Mouse (Mus musculus): Measurements from ENCODE around the gene Gnas.
A peak's percentile ranks its signal among the peaks of the same experiment; 100 is the strongest.
"Not testable (repeated sequence)": the region's sequence is repeated elsewhere in the genome, so short reads cannot be mapped to it uniquely, and the experiment has no call there.

The Gnas gene

DNA sequence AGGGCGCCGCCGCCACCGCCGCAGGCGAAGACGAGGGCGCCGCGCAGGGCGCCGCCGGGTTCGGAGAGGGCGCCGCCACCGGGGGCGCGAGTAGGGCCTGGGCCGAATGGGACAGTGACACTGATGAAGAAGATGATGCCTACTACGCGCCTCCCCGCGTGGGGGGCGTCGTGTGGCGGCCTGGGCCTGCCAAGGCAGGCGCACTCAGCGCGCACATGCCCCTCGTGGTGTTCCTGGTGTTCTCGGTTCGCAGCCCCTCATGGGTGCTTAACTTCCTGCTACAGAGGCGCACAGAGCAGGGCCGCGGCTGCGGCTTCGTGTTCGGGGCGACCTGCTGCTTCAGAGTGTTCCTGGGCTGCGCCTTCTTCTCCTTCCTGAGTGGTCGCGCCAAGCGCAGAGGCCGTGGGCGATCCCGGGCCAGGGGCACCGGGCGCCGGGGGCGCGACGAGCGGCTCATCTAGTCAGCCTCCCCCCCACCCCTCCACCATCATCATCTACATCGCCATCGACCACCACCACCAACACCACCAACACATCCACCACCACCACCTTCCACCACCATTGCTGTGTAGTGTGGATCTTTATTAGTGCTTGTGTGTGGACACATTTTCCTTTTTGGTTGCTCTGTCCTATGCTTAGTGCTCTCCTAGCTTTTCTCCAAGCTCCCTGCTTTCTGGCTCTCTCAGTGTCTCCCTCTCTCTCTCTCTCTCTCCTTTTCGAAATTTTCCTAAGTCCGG lies 45.0 kb downstream of the Gnas start:
- peak; percentile 22 for DNase-seq

DNA sequence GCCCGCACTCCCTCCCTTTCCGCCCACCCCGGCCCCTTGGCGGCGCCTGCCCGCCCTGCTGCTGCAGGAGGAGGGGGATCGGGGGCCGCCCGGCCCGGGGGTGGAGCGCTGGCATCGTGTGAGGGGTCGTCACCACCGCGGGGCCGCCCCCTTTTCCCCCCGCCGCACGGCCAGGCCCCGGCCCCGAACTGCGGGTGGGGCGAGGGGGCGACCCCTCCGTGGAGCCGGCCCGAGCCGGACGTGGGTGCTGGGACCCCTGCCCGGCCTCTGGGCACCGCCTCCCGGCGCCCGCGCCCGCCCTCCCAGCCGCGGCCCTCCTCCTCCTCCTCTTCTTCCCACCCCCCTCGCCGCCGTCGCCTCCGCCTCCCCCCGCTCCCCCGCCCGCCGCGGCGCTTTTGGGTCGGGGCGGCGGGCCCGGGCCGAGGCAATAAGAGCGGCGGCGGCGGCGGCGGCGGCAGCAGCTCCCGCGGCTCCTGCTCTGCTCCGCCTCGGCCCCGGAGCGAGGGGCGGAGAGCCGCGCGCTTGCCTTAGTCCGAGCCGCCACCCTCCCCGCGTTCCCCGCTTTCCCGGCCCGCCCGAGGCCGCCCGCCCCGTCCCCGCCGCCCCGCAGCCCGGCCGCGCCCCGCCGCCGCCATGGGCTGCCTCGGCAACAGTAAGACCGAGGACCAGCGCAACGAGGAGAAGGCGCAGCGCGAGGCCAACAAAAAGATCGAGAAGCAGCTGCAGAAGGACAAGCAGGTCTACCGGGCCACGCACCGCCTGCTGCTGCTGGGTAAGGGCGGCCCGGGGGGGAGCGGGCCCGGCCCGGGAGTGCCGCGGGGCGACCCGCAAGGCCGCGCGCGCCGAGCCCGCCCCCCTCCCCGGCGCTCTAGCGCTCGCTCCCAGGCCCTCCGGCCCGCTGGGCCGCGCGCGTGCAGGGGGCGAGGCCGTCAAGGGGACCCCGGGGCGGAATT lies 45.8 kb downstream of the Gnas start:
- peak; percentile 82 for DNase-seq

DNA sequence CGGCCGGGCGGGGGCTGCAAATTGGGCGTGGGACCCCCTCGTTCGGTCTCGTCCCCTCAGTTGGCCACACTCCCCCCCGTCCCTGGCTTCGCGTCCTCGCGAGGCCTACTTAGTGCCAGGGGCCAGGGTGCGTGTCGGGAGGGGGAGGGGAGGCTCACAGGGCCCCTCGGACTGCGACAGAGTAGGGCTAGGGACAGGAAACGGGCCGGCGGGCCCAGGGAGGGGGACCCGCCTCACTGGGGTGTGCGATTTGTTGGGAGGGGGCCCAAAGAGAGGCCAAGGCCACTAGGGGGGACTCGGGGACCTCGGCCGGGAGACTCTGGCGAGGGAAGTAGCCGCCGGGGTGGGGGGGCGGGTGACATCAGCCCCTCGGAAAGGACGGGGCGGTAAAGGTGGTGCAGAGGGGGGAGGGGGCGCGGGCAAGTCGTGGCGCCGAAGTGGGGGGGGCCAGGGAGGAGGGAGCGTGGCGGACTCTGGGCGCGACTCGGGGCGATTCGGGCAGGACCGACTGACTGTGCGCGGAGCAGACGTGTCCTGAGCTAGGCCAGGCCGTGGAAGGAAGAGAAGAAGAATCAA lies 46.6 kb downstream of the Gnas start:
- DNase-seq = peak; percentile 80

DNA sequence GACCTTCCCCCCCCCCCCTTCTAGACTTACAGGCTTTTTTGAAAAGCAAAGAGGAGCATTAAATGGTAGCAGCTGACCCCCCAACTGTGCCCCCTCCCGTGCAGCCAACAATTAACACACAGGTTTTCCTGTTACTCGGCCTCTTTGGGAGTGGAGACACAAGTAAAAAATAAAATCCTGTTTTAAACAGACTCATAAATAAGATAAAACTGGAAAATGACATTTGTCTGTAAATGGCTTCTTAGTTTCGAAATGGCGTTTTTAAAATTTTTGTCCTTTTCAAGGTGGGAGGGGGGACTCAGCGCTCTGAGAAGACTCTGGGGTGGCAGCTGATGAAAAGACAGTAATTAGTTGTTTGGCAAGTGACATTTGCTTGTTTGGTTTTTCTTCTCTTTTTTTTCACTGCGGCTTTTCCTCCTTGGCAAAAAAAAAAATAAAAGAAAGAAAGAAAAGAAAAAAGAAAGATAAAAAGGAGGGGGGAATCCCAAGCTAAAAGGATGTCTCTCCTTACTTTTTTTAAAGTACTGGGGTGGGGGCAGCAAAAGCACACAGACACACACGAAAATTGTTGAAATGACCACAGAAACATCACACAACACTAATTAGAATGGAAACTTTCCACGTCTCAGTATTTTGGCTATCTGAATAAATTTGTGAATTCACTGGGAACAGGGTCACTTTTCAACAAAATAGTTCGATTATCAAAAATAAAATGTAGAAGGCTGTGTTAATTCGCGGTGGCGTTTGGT lies 47.3 kb downstream of the Gnas start:
- no peak for DNase-seq

DNA sequence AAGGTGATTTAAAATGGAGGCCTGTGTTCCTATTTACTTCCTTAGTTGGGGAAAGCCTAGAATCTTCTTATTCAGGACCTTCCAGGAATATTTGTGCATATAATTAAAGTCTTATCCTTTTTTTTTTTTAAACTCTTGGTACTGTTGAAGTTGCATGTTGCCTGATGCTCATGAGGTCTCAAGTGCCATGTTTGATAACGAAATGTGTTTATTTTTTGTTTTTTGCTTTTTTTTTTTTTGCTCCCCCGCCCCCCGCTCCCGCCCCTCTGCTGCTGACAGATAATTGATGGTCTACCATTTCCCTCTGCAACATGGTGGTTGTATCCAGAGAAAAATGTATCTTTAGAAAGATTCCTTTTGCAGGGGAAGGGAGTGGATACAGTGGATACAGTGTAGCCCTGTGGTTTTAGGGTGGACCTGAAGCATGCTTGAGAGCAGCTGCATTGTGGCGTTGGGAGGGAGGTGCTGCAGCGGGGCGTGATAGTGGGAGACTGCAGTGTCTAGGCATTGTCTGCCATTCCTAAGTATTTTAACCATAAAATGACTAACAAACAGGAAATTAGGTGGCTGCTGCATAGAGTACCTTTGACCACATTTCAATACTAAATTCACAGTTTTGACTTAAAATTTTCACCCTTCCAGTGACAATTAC lies 49.2 kb downstream of the Gnas start:
- no peak for DNase-seq

DNA sequence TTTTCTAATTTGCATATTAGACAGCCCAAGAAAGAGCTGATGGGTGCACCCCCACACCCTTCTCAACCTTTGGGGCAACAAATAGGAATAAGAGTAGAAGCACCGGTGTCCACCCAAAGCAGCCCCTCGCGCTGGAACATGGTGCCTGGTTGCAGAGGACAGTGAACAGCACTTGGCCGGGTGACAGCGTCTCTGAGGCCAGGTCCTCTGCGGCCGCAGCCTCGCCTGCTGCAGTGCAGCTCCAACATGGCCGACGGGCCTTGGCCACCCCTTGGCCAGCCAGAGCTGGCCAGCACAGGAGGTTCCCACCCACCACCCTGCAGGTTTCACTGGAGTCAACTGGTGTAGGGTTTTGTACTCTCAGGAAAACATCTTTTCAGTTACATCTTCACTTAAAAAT lies 50.3 kb downstream of the Gnas start:
- no peak for DNase-seq

DNA sequence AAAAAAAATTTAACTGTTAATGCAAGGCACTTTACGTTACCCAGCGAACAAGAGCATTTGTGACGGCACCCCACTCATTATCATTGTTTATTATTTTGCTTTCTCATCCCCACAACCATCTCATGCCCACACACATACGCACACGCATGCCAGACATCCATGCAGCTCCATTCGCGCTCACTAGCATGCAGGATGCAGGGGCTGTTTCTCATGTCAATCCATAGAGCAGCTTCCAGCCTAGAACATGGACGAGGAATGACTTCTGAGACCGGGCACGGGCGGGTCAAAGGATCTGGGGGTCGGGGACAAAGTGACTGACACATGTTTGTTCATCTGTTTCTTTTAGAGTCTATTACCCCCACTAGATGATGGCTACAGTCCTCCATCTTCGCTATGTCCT lies 53.2 kb downstream of the Gnas start:
- DNase-seq = no peak

DNA sequence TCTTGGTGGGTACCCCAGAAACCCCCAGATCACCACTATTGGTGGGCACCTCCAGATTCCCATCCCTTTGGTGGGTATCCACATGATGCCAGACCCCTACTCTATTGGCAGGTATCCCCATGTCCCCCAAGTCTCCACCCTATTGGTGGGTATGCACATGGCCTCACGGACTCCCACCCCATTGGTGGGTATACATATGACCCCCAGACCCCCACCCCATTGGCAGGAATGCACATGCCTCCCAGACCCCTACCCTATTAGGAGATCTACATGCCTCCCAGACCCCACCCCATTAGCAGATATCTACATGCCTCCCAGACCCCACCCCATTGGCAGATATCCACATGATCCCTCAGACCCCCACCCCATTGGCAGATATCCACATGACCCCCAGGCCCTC lies 55.6 kb downstream of the Gnas start:
- DNase-seq = no peak

DNA sequence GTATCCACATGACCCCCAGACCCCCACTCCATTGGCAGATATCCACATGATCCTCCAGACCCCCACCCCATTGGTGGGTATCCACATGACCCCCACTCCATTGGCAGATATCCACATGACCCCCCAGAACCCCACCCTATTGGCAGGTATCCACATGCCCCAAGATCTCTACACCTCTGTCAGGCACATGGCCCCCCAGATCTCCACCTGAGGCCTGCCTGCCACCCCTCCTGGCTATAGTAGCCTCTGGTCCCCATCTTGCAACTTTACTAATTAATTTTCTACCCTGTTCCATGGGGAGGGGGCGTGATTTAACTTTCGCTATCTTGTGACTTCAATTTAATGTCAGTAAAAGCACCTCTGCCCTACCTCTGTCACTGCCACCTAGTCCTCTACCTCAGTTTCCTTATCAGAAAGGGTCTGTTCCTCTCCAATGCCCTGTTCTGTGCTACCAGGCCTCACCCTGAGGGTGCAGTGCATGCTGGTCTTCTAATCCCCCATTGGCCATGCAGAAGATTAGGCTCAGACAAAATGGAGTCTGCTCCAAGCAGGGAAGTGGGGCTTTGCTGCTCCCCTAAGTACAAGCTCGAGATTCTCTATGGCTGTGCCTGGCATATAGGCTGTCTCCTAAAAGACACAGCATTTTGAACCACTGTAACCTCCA lies 56.2 kb downstream of the Gnas start:
- no peak for DNase-seq

DNA sequence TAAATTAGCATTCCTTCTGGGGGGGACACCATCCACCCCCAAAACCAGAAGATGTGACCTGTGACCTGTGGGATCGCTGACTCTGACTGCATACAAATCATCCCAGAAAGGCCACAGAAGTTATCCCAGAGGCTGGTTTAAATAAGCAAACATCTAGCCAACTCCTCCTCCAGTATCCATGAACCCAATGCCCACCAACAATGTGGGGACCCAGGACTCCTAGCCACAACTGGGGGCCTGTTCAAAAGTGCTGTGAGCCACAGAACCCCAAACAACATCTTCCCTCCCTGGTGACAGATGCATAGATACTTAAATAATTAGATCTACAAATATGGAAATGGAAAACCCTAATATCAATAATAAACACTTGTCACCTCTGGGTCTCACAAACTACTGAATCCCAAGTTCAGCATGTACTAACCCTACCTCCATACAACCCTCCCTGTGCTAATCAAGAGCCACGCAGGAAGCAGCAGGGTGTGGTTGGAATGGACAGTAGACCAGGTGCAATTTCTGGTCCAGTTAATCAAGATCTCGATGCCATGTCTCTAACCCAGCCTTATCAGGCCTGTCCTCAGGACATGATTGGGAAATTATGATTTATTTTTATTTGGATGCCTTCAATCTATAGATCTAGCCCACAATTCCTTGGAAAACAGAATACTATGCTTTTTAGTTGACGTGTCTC lies 56.9 kb downstream of the Gnas start:
- DNase-seq = no peak

DNA sequence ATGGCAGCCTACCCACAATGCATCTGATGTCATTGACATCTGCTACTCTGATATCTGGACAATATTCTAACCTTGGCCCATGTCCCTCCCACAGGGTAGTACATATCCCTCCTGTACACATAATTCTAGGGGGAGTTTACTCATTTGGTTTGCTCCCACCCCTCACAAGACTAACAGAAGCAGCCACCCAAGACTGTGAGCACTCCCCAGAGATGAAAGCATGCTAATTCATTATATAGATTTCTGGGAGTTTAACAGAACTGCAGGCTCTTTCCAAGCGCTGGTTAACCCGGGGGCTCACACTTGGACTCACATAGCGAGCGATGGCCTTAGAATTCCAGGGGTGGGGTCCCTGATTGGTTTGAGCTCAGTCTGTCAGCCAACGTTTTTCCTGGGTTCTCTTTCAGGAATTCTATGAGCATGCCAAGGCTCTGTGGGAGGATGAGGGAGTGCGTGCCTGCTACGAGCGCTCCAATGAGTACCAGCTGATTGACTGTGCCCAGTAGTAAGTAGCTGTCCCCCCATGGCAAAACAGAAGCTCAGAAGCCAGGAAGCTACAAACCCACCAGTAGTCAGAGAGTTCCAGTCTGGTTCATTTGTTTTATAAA lies 58.8 kb downstream of the Gnas start:
- no peak for DNase-seq

DNA sequence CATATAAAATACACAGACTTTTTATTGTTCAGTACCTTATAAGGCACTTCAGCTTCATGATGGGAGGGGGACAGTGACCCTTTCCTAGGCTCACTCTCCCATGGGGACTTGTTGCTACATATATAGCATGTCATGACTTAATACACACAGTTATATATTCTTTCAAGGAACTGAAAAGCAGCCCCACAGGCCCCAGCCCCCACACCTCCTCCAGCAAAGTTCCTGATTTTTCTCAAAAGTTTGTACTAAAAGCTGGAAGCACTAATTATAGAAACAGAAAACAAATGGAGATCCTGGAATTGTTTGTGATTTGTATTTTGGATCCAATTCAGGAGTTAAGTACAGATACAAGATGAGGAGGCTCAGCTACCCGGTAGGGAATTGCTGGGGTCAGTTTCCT lies 59.4 kb downstream of the Gnas start:
- DNase-seq = no peak

DNA sequence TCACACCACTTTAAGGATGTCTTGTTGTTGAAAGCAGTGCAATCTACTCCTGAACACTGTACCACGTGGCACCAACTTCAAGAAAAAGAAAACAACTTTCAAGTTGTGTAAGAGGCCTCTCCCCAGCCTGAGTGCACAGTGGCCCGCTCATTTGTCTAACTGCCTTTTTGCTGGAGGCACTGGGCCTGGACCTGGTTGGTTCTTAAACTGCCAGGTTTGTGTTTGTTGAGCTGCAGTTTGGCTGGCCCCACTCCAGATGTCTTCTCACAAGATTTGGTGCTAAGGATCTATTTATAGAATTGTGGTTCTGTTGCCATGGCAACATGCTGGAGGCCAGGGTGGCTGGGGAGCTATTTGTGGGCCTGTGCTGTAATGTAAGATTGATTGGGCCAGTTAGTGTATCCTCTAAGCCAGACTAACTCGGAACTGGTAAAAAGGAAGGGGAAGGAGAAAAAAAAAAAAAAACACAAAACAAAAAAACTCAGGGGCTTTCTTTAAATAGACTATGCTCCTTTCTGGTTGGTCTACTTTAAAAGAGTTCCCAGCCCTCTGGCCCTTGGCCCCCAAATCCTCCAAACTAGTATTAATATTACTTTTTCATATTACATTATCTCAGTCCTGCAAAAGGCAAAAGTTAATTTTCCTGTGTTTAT lies 60.0 kb downstream of the Gnas start:
- DNase-seq = peak; percentile 96

DNA sequence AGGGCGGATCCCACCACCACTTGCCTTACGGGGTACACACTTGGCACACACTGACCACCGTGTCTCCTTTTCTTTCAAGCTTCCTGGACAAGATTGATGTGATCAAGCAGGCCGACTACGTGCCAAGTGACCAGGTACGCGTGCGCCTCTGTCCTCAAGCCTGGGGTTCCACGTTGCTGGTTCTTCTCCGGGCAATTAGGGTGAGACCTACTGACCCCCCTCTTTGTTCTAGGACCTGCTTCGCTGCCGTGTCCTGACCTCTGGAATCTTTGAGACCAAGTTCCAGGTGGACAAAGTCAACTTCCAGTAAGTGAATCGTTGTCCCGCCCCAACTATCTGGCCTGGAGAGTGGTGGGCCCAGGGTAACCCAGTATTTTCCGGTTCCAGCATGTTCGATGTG lies 60.9 kb downstream of the Gnas start:
- no peak for DNase-seq

DNA sequence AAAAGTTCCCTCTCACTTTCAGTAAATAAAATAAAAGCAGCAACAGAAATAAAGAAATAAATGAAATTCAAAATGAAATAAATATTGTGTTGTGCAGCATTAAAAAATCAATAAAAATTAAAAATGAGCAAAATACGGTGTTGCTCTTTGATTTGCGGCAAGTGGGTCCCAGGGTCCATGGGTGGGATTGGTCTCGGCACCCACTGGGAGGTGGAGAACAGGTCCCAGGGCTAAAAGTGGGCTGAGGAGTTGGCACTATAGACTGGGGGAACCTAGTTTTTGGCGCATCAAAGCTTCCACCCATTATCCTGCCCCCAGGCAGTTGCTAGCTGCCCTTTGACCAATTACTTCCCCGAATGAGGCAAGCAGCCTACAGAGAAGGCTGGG lies 62.5 kb downstream of the Gnas start, which contains the start of gene Gm20721:
Gene Gm20721 (minus strand): TSS at position 101 of the 387 bp plus-strand sequence.
- DNase-seq = no peak

DNA sequence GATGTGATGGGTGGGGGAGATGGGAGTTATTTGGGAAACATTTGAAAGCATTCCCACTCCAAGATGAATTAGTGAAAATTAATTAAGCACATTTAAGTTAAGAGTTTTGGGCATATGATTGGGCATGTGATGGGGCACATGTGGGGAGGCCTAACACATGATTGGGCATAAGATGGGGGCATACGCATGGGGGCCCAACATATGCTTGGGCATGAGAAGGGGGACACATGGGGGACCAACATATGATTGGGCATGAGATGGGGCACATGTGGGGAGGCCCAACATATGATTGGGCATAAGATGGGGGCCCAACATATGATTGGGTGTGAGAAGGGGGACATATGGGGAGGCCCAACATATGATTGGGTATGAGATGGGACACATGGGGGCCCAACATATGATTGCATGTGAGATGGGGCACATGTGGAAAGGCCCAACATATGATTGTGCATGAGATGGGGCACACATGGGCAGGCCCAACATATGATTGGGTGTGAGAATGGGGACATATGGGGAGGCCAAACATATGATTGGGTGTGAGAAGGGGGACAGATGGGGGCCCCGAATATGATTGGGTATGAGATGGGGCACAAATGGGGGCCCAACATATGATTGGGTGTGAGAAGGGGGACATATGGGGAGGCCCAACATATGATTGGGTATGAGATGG lies 63.0 kb downstream of the Gnas start:
- DNase-seq = not testable (repeated sequence)

DNA sequence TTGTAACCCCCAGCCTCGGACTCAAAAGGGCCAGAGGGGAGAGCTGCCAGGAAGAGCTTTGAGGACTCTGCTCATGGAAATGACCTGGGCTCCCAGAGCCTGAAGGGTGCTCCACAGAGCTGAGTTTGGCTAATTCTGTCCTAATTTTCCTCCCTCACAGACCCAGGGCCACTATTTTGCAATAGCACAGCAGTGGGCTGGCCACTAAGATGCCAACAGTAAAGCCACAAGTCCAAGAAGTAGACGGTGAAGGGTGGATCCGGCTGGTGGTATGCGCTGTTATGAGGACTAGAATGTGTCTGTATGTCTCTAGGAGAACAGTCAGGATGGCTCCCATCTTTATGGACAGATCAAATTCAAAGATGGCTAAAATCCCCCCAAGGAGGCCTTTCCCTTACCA lies 74.4 kb downstream of the Gnas start:
- DNase-seq = no peak

DNA sequence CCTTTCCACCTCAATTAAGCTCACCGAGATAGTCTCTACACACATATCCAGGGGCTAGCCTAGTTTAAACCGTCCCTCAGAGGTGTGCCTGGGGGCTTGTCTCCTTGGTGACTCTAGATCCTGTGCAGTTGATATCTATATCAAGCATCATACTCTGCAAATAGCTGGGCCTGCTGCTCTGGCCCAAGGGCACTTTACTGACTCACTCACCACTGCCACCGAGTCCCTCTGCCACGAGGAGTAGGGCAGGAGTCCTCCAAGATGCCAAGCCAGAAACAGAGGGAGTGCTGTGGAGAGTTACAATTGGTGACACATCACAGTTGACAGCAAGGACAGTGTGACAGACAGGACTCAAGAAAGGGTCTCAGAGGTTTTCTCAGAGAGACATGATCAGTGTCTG lies 75.5 kb downstream of the Gnas start:
- DNase-seq = no peak

DNA sequence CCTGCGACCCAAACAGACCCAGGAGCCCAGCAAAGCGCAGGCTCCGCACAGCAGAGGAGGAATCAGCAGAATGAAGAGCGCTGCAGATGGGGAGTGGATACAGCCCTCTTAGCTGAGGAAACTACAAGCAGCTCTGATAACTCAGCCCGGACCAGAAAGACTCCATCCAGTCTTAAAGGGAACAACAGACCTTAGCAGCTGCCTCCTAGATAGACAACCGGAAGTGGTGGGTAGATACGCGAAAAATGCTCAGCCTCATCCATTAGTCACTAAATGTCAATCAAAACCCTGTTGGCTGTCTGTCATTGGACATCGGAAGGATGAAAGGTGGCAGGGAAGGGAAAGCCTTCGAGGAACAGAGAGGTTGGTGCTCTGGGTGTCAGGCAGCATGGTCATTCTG lies 82.5 kb downstream of the Gnas start:
- DNase-seq = no peak

DNA sequence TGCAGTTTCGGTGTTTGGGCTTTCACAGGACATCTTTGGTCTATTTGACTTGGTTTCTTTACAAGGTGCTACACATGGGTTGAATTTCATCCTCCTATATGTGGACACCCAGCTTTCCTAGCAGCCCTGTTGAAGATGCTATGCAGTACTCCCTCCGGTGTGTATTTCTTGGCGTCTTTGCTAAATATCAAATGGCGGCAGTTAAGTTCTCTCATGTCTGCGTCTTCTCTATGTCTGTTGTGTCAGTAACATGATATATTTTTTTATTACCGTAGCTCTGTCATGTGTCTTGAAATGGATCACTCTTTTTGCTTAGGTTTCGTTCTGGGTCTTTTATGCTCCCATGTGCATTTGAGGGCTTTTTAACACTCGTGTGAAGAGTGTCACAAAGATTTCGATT lies 96.9 kb downstream of the Gnas start:
- DNase-seq = no peak

All from lung, postnatal 36 days (tissue).